Comparison of ENCODE assay signal across 8 mouse cellular contexts in the genomic region with DNA sequence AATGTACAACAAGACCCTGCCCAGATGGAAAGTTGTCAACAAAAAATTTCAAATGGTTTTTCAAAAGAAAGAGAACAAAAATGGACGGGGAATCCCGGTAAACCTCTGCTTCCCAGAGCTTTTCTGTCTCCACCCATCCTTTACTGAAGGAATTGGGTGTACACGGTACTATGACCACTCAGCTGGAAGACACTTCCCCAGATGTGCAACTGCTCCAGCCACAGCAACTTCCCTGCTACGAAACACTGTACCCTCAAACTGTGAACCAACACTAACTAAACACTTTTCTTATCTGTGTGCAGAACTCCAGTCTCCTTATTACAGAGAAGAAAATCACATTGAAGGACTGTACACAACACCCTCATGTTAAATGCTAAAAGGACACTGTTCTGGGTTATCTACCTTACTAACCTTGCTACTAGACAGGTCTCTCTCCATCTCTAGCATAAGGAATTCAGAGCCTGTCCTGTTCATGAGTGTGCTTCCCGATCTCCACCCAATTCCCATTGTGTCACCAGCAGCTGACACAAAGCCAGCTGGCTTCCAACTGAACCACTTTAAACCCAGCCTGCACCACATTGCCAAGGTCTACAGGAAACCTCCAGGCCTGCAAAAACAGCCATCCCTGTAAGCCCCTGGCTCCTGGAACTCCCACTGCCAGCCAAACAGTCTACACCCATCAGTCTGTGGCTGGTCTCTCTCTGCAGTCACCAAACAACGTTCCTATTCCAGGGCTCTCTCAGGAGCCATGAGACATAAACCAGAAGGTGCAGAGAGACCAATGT. TPM values are rescaled to one million over a fixed set of nuclear protein-coding genes. Genes with fewer than 3 reads are reported as not detected.
DNase-seq lines count a peak whose midpoint lies in the region; ATAC-seq and TF ChIP-seq lines count a peak whose summit lies in the region.

No protein-coding gene starts in this region.

- H3K4me3 ChIP-seq in heart, embryonic 10.5 days, result no peak overlapping the region
- H3K4me3 ChIP-seq in heart, embryonic 15.5 days, result no peak overlapping the region

- peak; percentile 100 for DNase-seq in heart, adult 11 months
- no peak for DNase-seq in heart, embryonic 10.5 days (ENCODE audit: low spot score)
- DNase-seq in brain, embryonic 14.5 days (ENCODE audit: low read depth), result peak; percentile 43
- peak; percentile 74 for DNase-seq in lung, postnatal 14 days
- no peak for DNase-seq in right cerebral cortex, postnatal 36 days (ENCODE audit: low spot score in 2 of 2)
- DNase-seq in cerebellum, adult 8-10 months, result no peak
- no peak for DNase-seq in thymus, postnatal 36 days

- no peak overlapping the region for H3K4me2 ChIP-seq in heart, embryonic 15.5 days

- WGBS in heart, embryonic 10.5 days, result 66% methylated on average over 6 of the region's 6 CpGs
- WGBS in heart, embryonic 15.5 days, result 51% methylated on average over 6 of the region's 6 CpGs

- no peak overlapping the region for H3K9ac ChIP-seq in heart, embryonic 15.5 days

- no peaks in the 10 kb centered on the region for H3K36me3 ChIP-seq in heart, embryonic 10.5 days
- no peaks in the 10 kb centered on the region for H3K36me3 ChIP-seq in heart, embryonic 15.5 days

- H3K27ac ChIP-seq in heart, embryonic 10.5 days, result no peak overlapping the region
- peak overlapping the region; percentile 75 for H3K27ac ChIP-seq in heart, embryonic 15.5 days

- H3K27me3 ChIP-seq in heart, embryonic 10.5 days (ENCODE audit: insufficient read depth, poor library complexity, severe bottlenecking), result no peaks in the 10 kb centered on the region
- H3K27me3 ChIP-seq in heart, embryonic 15.5 days, result no peaks in the 10 kb centered on the region

- no peaks in the 10 kb centered on the region for H3K9me3 ChIP-seq in heart, embryonic 10.5 days
- no peaks in the 10 kb centered on the region for H3K9me3 ChIP-seq in heart, embryonic 15.5 days (replicated peaks)

- no peak for TF ChIP-seq POLR2A in brain, embryonic 14.5 days (IDR thresholded peaks at IDR 0.05; ENCODE audit: borderline replicate concordance, extremely low read depth, insufficient read depth, insufficient read length, poor library complexity, severe bottlenecking)

- peaks cover 12% of the 10 kb centered on the region; the same call in 1 of the 2 replicates for H3K4me1 ChIP-seq in heart, embryonic 10.5 days
- H3K4me1 ChIP-seq in heart, embryonic 15.5 days (replicated peaks), result peaks cover 23% of the 10 kb centered on the region

- no peak for TF ChIP-seq CTCF in brain, embryonic 14.5 days (IDR thresholded peaks at IDR 0.05; ENCODE audit: borderline replicate concordance, extremely low read depth, insufficient read depth, insufficient read length)

- ATAC-seq in heart, embryonic 15.5 days (replicated peaks; ENCODE audit: insufficient number of reproducible peaks, insufficient read depth, low FRiP score, low read depth), result peak; percentile 82

RNA-seq across cellular contexts. Expression of a gene that starts 59.9 kb away (rescaled TPM):
- polyA plus RNA-seq in heart, embryonic 10.5 days (2016; fragmentation: Nextera tagmentation; extraction: Ambion mirVana), result 1.1 and 1.4 TPM in 2 replicates
- polyA plus RNA-seq in brain, embryonic 14.5 days (2012; rRNA removed), result 5.4 and 11.8 TPM in 2 replicates
- polyA plus RNA-seq in heart, embryonic 15.5 days (2015; fragmentation: Nextera tagmentation; extraction: Ambion mirVana), result 2.2 and 3.1 TPM in 2 replicates

Comparison
In these comparisons a context has a peak if more than half of its experiments do, and no peak if none do; other contexts are left out.
1. DNase-seq: peak in heart, adult 11 months (single experiment), brain, embryonic 14.5 days (single experiment) and lung, postnatal 14 days (single experiment); none in heart, embryonic 10.5 days (single experiment), right cerebral cortex, postnatal 36 days (0 of 2), cerebellum, adult 8-10 months (single experiment) and thymus, postnatal 36 days (0 of 2).